Mouse (Mus musculus) naive thymus-derived CD4-positive, alpha-beta T cell, adult 2 months (primary cell): ENCODE data around the gene Havcr2.
"Not testable (repeated sequence)": the region's sequence is repeated elsewhere in the genome, so short reads cannot be mapped to it uniquely, and the experiment has no call there.

Experiments used
- DNase-seq: peaks from one replicate; pipeline ENCODE4 v3.0.0-alpha.2; 2011; ENCODE audit warnings: low read depth

Havcr2 gene

DNA sequence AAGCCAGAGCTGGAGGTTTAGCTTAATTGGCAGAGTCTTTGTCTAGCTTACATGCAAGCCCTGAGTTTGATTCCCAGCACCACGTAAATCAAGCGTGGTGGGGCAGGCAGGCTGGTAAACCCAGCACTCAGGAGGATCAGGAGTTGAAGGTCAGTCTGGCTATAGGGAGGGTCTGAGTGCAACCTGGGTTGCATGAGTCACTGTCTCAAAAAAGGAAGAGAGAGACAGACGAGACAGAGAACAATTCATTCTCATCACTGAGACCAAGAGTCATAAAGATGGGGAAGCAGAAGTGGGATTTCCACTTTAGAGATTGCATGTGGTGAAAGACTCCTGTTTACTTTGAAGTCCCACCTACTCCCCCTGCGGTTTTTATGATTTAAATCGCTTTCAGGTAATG, 6.6 kb downstream of the Havcr2 start:
- DNase-seq = no peak

GRCm38 (mm10) chr11:46461931-46462330, 7.2 kb downstream of the Havcr2 start:
- DNase-seq = peak; percentile 29

- DNase-seq = peak; percentile 29
Measured at GRCm38 (mm10) chr11:46466878-46467277, 12.1 kb downstream of the Havcr2 start.

- no peak for DNase-seq
Measured at GRCm38 (mm10) chr11:46474220-46474619, 19.5 kb downstream of the Havcr2 start.

DNA sequence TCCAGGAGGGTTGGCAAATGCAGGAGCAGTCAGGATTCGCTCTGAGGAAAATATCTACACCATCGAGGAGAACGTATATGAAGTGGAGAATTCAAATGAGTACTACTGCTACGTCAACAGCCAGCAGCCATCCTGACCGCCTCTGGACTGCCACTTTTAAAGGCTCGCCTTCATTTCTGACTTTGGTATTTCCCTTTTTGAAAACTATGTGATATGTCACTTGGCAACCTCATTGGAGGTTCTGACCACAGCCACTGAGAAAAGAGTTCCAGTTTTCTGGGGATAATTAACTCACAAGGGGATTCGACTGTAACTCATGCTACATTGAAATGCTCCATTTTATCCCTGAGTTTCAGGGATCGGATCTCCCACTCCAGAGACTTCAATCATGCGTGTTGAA, 24.6 kb downstream of the Havcr2 start:
- DNase-seq = no peak

DNA sequence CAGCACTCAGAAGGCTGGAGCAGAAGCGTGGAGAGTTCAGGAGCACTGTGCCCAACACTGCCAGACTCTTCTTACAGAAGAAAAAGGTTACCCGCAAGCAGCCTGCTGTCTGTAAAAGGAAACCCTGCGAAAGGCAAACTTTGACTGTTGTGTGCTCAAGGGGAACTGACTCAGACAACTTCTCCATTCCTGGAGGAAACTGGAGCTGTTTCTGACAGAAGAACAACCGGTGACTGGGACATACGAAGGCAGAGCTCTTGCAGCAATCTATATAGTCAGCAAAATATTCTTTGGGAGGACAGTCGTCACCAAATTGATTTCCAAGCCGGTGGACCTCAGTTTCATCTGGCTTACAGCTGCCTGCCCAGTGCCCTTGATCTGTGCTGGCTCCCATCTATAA, 25.8 kb downstream of the Havcr2 start:
- DNase-seq = no peak

GRCm38 (mm10) chr11:46488231-46488630, 33.5 kb downstream of the Havcr2 start:
- DNase-seq = no peak

- no peak for DNase-seq
Measured at GRCm38 (mm10) chr11:46488650-46489049, 33.9 kb downstream of the Havcr2 start.

DNA sequence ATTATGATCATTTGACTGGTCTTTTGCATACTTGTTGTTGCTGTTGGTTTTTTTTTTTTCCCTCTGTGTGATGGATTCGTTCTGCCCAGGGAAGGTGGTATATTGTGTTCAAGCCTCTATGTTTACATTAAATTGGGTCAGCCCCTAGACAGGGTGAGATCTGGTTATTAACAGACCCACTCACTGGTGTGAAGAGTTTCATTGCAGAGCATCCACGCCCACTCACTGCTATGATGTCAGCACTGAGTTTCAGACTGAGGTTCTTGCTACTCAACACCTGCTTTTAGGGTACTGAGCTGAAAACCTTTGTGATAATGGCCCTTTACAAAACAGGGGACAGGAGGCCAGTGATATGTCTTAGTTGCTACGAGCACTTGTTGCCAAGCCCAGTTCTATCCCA, 52.4 kb downstream of the Havcr2 start:
- no peak for DNase-seq

GRCm38 (mm10) chr11:46509900-46510299, 55.2 kb downstream of the Havcr2 start:
- no peak for DNase-seq

GRCm38 (mm10) chr11:46521341-46521740, 66.6 kb downstream of the Havcr2 start:
- not testable (repeated sequence) for DNase-seq

DNA sequence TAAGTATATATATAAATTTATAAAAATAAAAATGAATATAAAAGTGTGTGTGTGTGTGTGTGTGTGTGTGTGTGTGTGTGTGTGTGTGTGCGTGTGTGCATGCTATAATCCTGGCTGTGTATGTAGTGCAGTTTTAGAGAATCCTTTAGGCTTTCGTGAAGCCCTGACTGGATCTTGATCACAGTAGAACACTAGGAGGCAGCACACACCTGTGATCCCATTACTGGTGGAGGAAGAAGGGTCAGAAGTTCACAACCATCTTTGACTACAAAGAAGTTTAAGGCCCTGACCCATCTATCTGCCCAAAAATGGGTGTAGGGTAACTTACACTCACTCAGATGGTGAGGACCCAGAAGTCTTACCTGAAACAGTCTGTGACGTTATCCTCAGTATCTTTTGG, 68.0 kb downstream of the Havcr2 start:
- peak; percentile 9 for DNase-seq

DNA sequence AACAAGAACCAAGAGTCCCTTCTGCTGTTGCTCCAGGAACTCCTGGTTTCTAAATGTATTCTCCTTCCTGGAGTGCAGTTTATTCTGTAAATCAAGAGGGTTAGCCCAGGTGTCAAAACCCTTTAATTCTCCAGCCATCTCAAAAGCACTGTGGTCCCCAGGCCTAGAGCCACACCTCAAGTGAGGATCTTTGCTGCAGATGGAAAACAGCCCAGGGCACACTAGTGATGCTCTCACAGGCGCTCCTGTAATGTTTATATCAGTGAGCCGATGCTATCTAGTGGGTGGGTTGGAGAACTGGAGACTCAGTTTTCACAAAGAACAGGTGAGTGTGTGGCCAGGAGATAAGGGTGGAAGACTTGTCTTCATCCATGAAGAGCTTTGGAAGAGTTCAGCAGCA, 69.2 kb downstream of the Havcr2 start, which contains the start of gene Gm12169:
Gm12169 (plus strand) TSS at position 301 of the 400 bp plus-strand sequence.
- no peak for DNase-seq

GRCm38 (mm10) chr11:46530149-46530548, 75.4 kb downstream of the Havcr2 start:
- DNase-seq = no peak
